7 mouse cellular contexts compared by ENCODE assay signal in genomic region chr3:97657655-97658411, GRCm38 (mm10). TPM values are rescaled to one million over a fixed set of nuclear protein-coding genes. Genes with fewer than 3 reads are reported as not detected.
DNase-seq lines count a peak whose midpoint lies in the region; ATAC-seq lines count a peak whose summit lies in the region.

Gene Prkab2, plus strand, starts transcription at chr3:97658193.

- peak within 1 kb of the TSS; percentile 85 for H3K4me2 ChIP-seq in intestine, embryonic 15.5 days (replicated peaks)

- H3K9me3 ChIP-seq in intestine, embryonic 15.5 days = no peaks in the 10 kb centered on the region
- no peaks in the 10 kb centered on the region for H3K9me3 ChIP-seq in midbrain, embryonic 10.5 days (replicated peaks)

- WGBS in intestine, embryonic 15.5 days = 2% methylated on average over 51 of the region's 51 CpGs
- 2% methylated on average over 49 of the region's 51 CpGs for WGBS in midbrain, embryonic 10.5 days

- peak; percentile 100 for DNase-seq in adrenal gland, adult 2 months
- DNase-seq in embryo, embryonic 11.5 days (ENCODE audit: low read depth, low spot score) = peak; percentile 94
- peak; percentile 99 for DNase-seq in gastrocnemius, postnatal 36 days
- peak; percentile 98 to 99 for DNase-seq in left cerebral cortex, postnatal 25 days (ENCODE audit: low spot score in 2 of 2)
- peak; percentile 100 for DNase-seq in midbrain, embryonic 10.5 days (ENCODE audit: low spot score)
- peak; percentile 100 for DNase-seq in right cerebral cortex, postnatal 4 days

- no peaks in the 10 kb centered on the region for H3K27me3 ChIP-seq in intestine, embryonic 15.5 days (replicated peaks)
- no peaks in the 10 kb centered on the region for H3K27me3 ChIP-seq in midbrain, embryonic 10.5 days (ENCODE audit: low read depth, poor library complexity, severe bottlenecking)

- peak within 1 kb of the TSS; percentile 63 for H3K27ac ChIP-seq in intestine, embryonic 15.5 days
- H3K27ac ChIP-seq in midbrain, embryonic 10.5 days (replicated peaks) = peak within 1 kb of the TSS; percentile 92

- peak within 1 kb of the TSS; percentile 95 for H3K4me3 ChIP-seq in intestine, embryonic 15.5 days (replicated peaks)
- H3K4me3 ChIP-seq in midbrain, embryonic 10.5 days = peak within 1 kb of the TSS; percentile 92

- H3K4me1 ChIP-seq in intestine, embryonic 15.5 days (replicated peaks) = peaks cover 16% of the 10 kb centered on the region; the same call in 1 of the 2 replicates
- H3K4me1 ChIP-seq in midbrain, embryonic 10.5 days = peaks cover 17% of the 10 kb centered on the region

- intact Hi-C loops in gastrocnemius, postnatal 36 days (cut with DNase I) = loop anchor here (2.0 kb wide), 1 partner anchor 47 kb away; the partner anchor contains the start of gene Chd1l
- intact Hi-C loops in left cerebral cortex, postnatal 25 days (cut with DNase I) = loop anchor here (1.0 kb wide), 1 partner anchor 48 kb away; the partner anchor contains the start of gene Chd1l

- peak within 1 kb of the TSS; percentile 65 for H3K9ac ChIP-seq in intestine, embryonic 15.5 days

- ATAC-seq in intestine, embryonic 15.5 days = peak; percentile 96

- H3K36me3 ChIP-seq in intestine, embryonic 15.5 days = peaks cover 3% of the 10 kb centered on the region; the same call in 1 of the 2 replicates
- H3K36me3 ChIP-seq in midbrain, embryonic 10.5 days = peaks cover 8% of the 10 kb centered on the region

RNA-seq across cellular contexts. Expression of gene Prkab2, which starts in this region (rescaled TPM):
- 1 to 10 TPM; 8.3 to 9.6 TPM for total RNA-seq in adrenal gland, adult 2 months (2021)
- 3.1 and 3.9 TPM in 2 replicates for polyA plus RNA-seq in adrenal gland, adult 2 months (2012; rRNA removed)
- 100 to 1,000 TPM; 178 to 198 TPM for total RNA-seq in gastrocnemius, postnatal 36 days (2021)
- polyA plus RNA-seq in intestine, embryonic 15.5 days (2015; fragmentation: Nextera tagmentation; extraction: Ambion mirVana) = 6.7 and 6.8 TPM in 2 replicates
- total RNA-seq in left cerebral cortex, postnatal 25 days (2021) = 10 to 100 TPM; 27.9 to 30.6 TPM
- polyA plus RNA-seq in midbrain, embryonic 10.5 days (2016; fragmentation: Nextera tagmentation; extraction: Ambion mirVana) = 7.0 and 8.4 TPM in 2 replicates

Comparison
In these comparisons a context has a peak if more than half of its experiments do, and no peak if none do; other contexts are left out.
1. Peak in every context shown above with its lines: DNase-seq, ATAC-seq, H3K4me3 ChIP-seq and H3K27ac ChIP-seq.
2. RNA of gene Prkab2 (total RNA-seq): 178 to 198 TPM in gastrocnemius, postnatal 36 days; 27.9 to 30.6 TPM in left cerebral cortex, postnatal 25 days and 8.3 to 9.6 TPM in adrenal gland, adult 2 months; every median in the first group is over 4 times any median in the second.